In genomic region chr4:156109570-156110331, GRCm38 (mm10) we compare ENCODE assay signal across 8 mouse cellular contexts. TPM values are rescaled to one million over a fixed set of nuclear protein-coding genes. Genes with fewer than 3 reads are reported as not detected.
DNase-seq lines count a peak whose midpoint lies in the region; ATAC-seq and TF ChIP-seq lines count a peak whose summit lies in the region.

Gene 9430015G10Rik (plus strand): TSS chr4:156109982.

- peaks cover 33% of the 10 kb centered on the region for H3K4me1 ChIP-seq in erythroblast, embryonic 14.5 days (ENCODE audit: control insufficient read depth)
- H3K4me1 ChIP-seq in heart, embryonic 11.5 days (ENCODE audit: control insufficient read depth, insufficient read depth, low read length) = no peaks in the 10 kb centered on the region; the same call in 1 of the 2 replicates
- peaks cover 7% of the 10 kb centered on the region for H3K4me1 ChIP-seq in kidney, embryonic 16.5 days (ENCODE audit: insufficient read depth, low read length)
- H3K4me1 ChIP-seq in liver, adult 2 months (ENCODE audit: control insufficient read depth, insufficient read depth, low read length) = no peaks in the 10 kb centered on the region; the same call in 1 of the 2 replicates

- peaks cover 16% of the 10 kb centered on the region for H3K79me3 ChIP-seq in C2C12 (ENCODE audit: low read depth)

- peak within 1 kb of the TSS; percentile 85 for H3K27ac ChIP-seq in heart, embryonic 11.5 days (ENCODE audit: low read depth, low read length)
- H3K27ac ChIP-seq in kidney, embryonic 16.5 days (ENCODE audit: low read length) = peak within 1 kb of the TSS; percentile 96
- H3K27ac ChIP-seq in liver, adult 2 months (replicated peaks; ENCODE audit: insufficient read depth, low read depth, low read length) = peak within 1 kb of the TSS; percentile 61

- peak; percentile 65; the same call in 1 of the 2 replicates for TF ChIP-seq POLR2A in brain, embryonic 14.5 days (IDR thresholded peaks at IDR 0.05; ENCODE audit: borderline replicate concordance, extremely low read depth, insufficient read depth, insufficient read length, poor library complexity, severe bottlenecking)
- TF ChIP-seq POLR2A in liver, adult 2 months (IDR thresholded peaks at IDR 0.05; ENCODE audit: extremely low read depth, insufficient read depth, low read length) = 0 out of 2 replicates have a peak, but pooled peaks have one; percentile 51
- TF ChIP-seq POLR2A in myocyte (IDR thresholded peaks at IDR 0.05; ENCODE audit: insufficient read length, low read depth) = peak; percentile 73

- H3K4me3 ChIP-seq in C2C12 (ENCODE audit: insufficient read depth, poor library complexity, severe bottlenecking) (peak within 1 kb of the TSS; percentile 85), myocyte (peak within 1 kb of the TSS; percentile 70)
- peak within 1 kb of the TSS; percentile 79 for H3K4me3 ChIP-seq in erythroblast, embryonic 14.5 days (replicated peaks)
- H3K4me3 ChIP-seq in heart, embryonic 11.5 days (ENCODE audit: low read depth, low read length) = peak within 1 kb of the TSS; percentile 80
- H3K4me3 ChIP-seq in kidney, embryonic 16.5 days (ENCODE audit: low read length) = peak within 1 kb of the TSS; percentile 92
- peak within 1 kb of the TSS; percentile 88 for H3K4me3 ChIP-seq in liver, adult 2 months (ENCODE audit: insufficient read depth, low read depth, low read length)

- H3K79me2 ChIP-seq in C2C12 (ENCODE audit: control insufficient read depth, insufficient read depth) (peaks cover 33% of the 10 kb centered on the region), myocyte (ENCODE audit: control insufficient read depth, insufficient read depth) (peaks cover 16% of the 10 kb centered on the region)
- H3K79me2 ChIP-seq in liver, adult 2 months (ENCODE audit: control insufficient read depth, insufficient read depth, low read length) = 0 out of 2 replicates have a peak, but pooled peaks cover 4% of the 10 kb centered on the region

- peak within 1 kb of the TSS; percentile 88 for H3K9ac ChIP-seq in heart, embryonic 11.5 days (ENCODE audit: low read depth, low read length)
- H3K9ac ChIP-seq in kidney, embryonic 16.5 days (replicated peaks; ENCODE audit: low read length) = peak within 1 kb of the TSS; percentile 94
- peak within 1 kb of the TSS; percentile 88 for H3K9ac ChIP-seq in liver, adult 2 months (ENCODE audit: low read depth, low read length)

- DNase-seq in brain, embryonic 14.5 days (ENCODE audit: low read depth) = peak; percentile 100
- DNase-seq in liver, adult 2 months (ENCODE audit: extremely low read depth, low read depth, low spot score) = peak; percentile 98
- peak; percentile 97 for DNase-seq in splenic B cell, adult 2 months (ENCODE audit: low read depth, low spot score)

- H3K4me2 ChIP-seq in heart, embryonic 11.5 days = peak within 1 kb of the TSS; percentile 54
- peak within 1 kb of the TSS; percentile 66 for H3K4me2 ChIP-seq in kidney, embryonic 16.5 days (replicated peaks; ENCODE audit: low read depth, low read length)
- peak within 1 kb of the TSS; percentile 90 for H3K4me2 ChIP-seq in myocyte (ENCODE audit: low read depth)

- H3ac ChIP-seq in C2C12 (ENCODE audit: control insufficient read depth, insufficient read length, low read depth) (peak within 1 kb of the TSS; percentile 89), myocyte (ENCODE audit: control insufficient read depth, insufficient read length) (peak within 1 kb of the TSS; percentile 65)

- no peaks in the 10 kb centered on the region for H3K9me3 ChIP-seq in erythroblast, embryonic 14.5 days (ENCODE audit: control insufficient read depth, low read length)
- no peaks in the 10 kb centered on the region for H3K9me3 ChIP-seq in heart, embryonic 11.5 days (replicated peaks; ENCODE audit: control insufficient read depth, low read length)
- no peaks in the 10 kb centered on the region for H3K9me3 ChIP-seq in kidney, embryonic 16.5 days (ENCODE audit: low read length)

- under 1% methylated on average over 60 of the region's 60 CpGs for WGBS in heart, embryonic 11.5 days (ENCODE audit: insufficient replicate concordance)
- 0% methylated on average over 60 of the region's 60 CpGs for WGBS in kidney, embryonic 16.5 days
- WGBS in liver, adult 2 months = under 1% methylated on average over 60 of the region's 60 CpGs

- ATAC-seq in heart, embryonic 11.5 days (replicated peaks; ENCODE audit: insufficient number of reproducible peaks, low FRiP score, low TSS enrichment) = peak; percentile 97
- ATAC-seq in kidney, embryonic 16.5 days (ENCODE audit: low FRiP score, low TSS enrichment) = peak; percentile 99

- H3K36me3 ChIP-seq in C2C12 (ENCODE audit: control insufficient read depth, insufficient read depth) (no peaks in the 10 kb centered on the region), myocyte (ENCODE audit: control insufficient read depth, insufficient read depth) (no peaks in the 10 kb centered on the region)
- H3K36me3 ChIP-seq in erythroblast, embryonic 14.5 days (ENCODE audit: control insufficient read depth) = peaks cover 19% of the 10 kb centered on the region
- H3K36me3 ChIP-seq in heart, embryonic 11.5 days (ENCODE audit: control insufficient read depth, insufficient read depth, low read length) = no peaks in the 10 kb centered on the region
- H3K36me3 ChIP-seq in kidney, embryonic 16.5 days (ENCODE audit: insufficient read depth, low read length) = no peaks in the 10 kb centered on the region
- H3K36me3 ChIP-seq in liver, adult 2 months (ENCODE audit: control insufficient read depth, insufficient read depth, low read length) = no peaks in the 10 kb centered on the region
- no peaks in the 10 kb centered on the region for H3K36me3 ChIP-seq in splenic B cell, adult 2 months (ENCODE audit: control insufficient read depth, insufficient read depth, low read length, poor library complexity, severe bottlenecking)

- H3K27me3 ChIP-seq in C2C12 (ENCODE audit: control insufficient read depth, insufficient read depth, insufficient read length) = no peaks in the 10 kb centered on the region
- H3K27me3 ChIP-seq in erythroblast, embryonic 14.5 days (ENCODE audit: control insufficient read depth) = no peaks in the 10 kb centered on the region
- H3K27me3 ChIP-seq in heart, embryonic 11.5 days (ENCODE audit: control insufficient read depth, insufficient read depth, low read length) = no peaks in the 10 kb centered on the region
- H3K27me3 ChIP-seq in kidney, embryonic 16.5 days (ENCODE audit: insufficient read depth, low read length) = no peaks in the 10 kb centered on the region
- H3K27me3 ChIP-seq in liver, adult 2 months (ENCODE audit: control insufficient read depth, insufficient read depth, low read length) = no peaks in the 10 kb centered on the region
- H3K27me3 ChIP-seq in myocyte (ENCODE audit: control insufficient read depth, insufficient read depth, insufficient read length) = no peaks in the 10 kb centered on the region
- H3K27me3 ChIP-seq in splenic B cell, adult 2 months (ENCODE audit: control insufficient read depth, insufficient read depth, low read length, poor library complexity, severe bottlenecking) = no peaks in the 10 kb centered on the region

- TF ChIP-seq CTCF in C2C12 (IDR thresholded peaks at IDR 0.05; ENCODE audit: control insufficient read depth, insufficient read depth, insufficient read length) = no peak
- no peak for TF ChIP-seq CTCF in brain, embryonic 14.5 days (IDR thresholded peaks at IDR 0.05; ENCODE audit: borderline replicate concordance, extremely low read depth, insufficient read depth, insufficient read length)
- no peak for TF ChIP-seq CTCF in liver, adult 2 months (IDR thresholded peaks at IDR 0.05; ENCODE audit: low read depth, low read length)

TF ChIP-seq in C2C12, 6 proteins besides CTCF, POLR2A, EP300 and RAD21:
- no peak for TF ChIP-seq MYOG (IDR thresholded peaks at IDR 0.05; ENCODE audit: control insufficient read depth, extremely low read depth, insufficient read length)
- no peak for TF ChIP-seq CEBPB (IDR thresholded peaks at IDR 0.05; ENCODE audit: low read depth)
- TF ChIP-seq MAX (IDR thresholded peaks at IDR 0.05) = no peak
- no peak for TF ChIP-seq USF1 (IDR thresholded peaks at IDR 0.05; ENCODE audit: low read depth)
- no peak for TF ChIP-seq MYOD1 (IDR thresholded peaks at IDR 0.05; ENCODE audit: control insufficient read depth, insufficient read length, low read depth)
- TF ChIP-seq FOSL1 (IDR thresholded peaks at IDR 0.05; ENCODE audit: insufficient read depth, low read length, poor library complexity, severe bottlenecking) = no peak

TF ChIP-seq in myocyte, 11 proteins besides CTCF, POLR2A, EP300 and RAD21:
- TF ChIP-seq MYOD1 (IDR thresholded peaks at IDR 0.05; ENCODE audit: control insufficient read depth in 1 of 3, insufficient read length in 2 of 3, low read depth in 2 of 3) = no peak
- TF ChIP-seq MAX (IDR thresholded peaks at IDR 0.05; ENCODE audit: low read depth) = no peak
- no peak for TF ChIP-seq SRF (IDR thresholded peaks at IDR 0.05; ENCODE audit: control insufficient read depth, insufficient read length, low read depth)
- peak; percentile 95 for TF ChIP-seq E2F4 (IDR thresholded peaks at IDR 0.05; ENCODE audit: insufficient read depth)
- peak; percentile 51 for TF ChIP-seq POLR2AphosphoS2 (IDR thresholded peaks at IDR 0.05; ENCODE audit: insufficient read length, low read depth)

RNA-seq across cellular contexts. Expression of gene 9430015G10Rik, which starts in this region (rescaled TPM):
- polyA plus RNA-seq in C2C12 (2012; fragmentation: generic; extraction: Trizol) (19.2 TPM), myocyte (2012; fragmentation: generic; extraction: Trizol) (11.0 TPM)
- polyA plus RNA-seq in brain, embryonic 14.5 days (2012; rRNA removed) = 68.0 and 85.5 TPM in 2 replicates
- polyA plus RNA-seq in erythroblast, embryonic 14.5 days (2012) = 0.90 and 0.96 TPM in 2 replicates
- polyA plus RNA-seq in heart, embryonic 11.5 days (2014; fragmentation: Nextera tagmentation; extraction: Ambion mirVana) = 23.6 and 26.5 TPM in 2 replicates
- polyA plus RNA-seq in kidney, embryonic 16.5 days (2015; fragmentation: Nextera tagmentation; extraction: Ambion mirVana) = 48.3 and 48.7 TPM in 2 replicates
- total RNA-seq in liver, adult 2 months (2014; rRNA removed) = 3.8 and 4.5 TPM in 2 replicates
- polyA plus RNA-seq in liver, adult 2 months (2012; rRNA removed) = 3.7 and 9.1 TPM in 2 replicates

Comparison
In these comparisons a context has a peak if more than half of its experiments do, and no peak if none do; other contexts are left out.
1. Peak in every context shown above with its lines: DNase-seq, ATAC-seq, H3K4me3 ChIP-seq and H3K27ac ChIP-seq.